Mouse (Mus musculus): Measurements from ENCODE around the gene Prdx3. TPM values are rescaled to one million over a fixed set of nuclear protein-coding genes. Genes with fewer than 3 reads are reported as not detected.

Prdx3 gene
- total RNA-seq (2021): 100 to 1,000 TPM; 367 to 384 TPM
- long read RNA-seq, experiment 1, transcript Prdx3-201 (7 exons, 1,478 nt): major isoform, 276 of 289 reads
- long read RNA-seq, experiment 1, partial matches to known transcripts: 5 of 289 reads
- long read RNA-seq, experiment 1, other reads (novel, unspliced or antisense): 8 of 289 reads
- long read RNA-seq, experiment 2, transcript Prdx3-201 (7 exons, 1,478 nt): major isoform, 417 of 435 reads
- long read RNA-seq, experiment 2, partial matches to known transcripts: 12 of 435 reads
- long read RNA-seq, experiment 2, other reads (novel, unspliced or antisense): 6 of 435 reads

DNA sequence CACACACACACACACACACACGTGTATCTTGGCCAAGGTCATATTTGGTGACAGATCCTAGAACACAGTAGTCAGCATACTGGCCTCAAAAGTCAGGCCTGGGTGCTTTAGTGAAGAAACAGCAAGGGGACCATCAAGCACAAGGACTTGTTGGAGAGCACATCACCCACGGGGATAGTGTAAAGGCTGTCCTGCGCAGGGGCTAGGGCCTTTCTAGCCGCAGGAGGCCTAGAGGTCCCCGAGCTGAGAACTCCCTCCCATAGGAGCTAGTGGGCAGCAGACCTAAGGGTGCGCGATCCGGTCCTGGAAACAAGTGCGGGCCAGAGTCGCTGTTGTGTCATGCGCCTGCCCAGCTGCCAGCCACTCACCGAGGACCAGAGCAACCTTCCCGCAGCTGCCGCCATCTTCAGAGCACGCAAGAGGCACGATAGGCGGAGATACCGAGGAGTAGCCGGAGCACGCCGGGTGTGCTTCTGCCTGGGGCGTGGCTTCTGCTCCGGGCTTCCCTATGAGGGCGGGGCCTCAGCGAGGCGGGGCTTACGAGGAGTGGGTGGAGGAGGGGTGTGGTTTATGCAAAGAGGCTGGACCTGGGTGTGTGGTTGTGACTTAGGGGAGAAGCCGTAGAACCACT, at the start of gene Prdx3:
Gene Prdx3 (minus strand): TSS at position 493 of the 631 bp plus-strand sequence.
- peak; percentile 89 to 95 for DNase-seq (ENCODE audit: low spot score in 2 of 2)

GRCm38 (mm10) chr19:60916869-60917570, 42.7 kb upstream of the Prdx3 start:
- no peak for DNase-seq (ENCODE audit: low spot score in 2 of 2)

GRCm38 (mm10) chr19:60915862-60916261, 41.5 kb upstream of the Prdx3 start:
- DNase-seq (ENCODE audit: low spot score in 2 of 2): no peak

DNA sequence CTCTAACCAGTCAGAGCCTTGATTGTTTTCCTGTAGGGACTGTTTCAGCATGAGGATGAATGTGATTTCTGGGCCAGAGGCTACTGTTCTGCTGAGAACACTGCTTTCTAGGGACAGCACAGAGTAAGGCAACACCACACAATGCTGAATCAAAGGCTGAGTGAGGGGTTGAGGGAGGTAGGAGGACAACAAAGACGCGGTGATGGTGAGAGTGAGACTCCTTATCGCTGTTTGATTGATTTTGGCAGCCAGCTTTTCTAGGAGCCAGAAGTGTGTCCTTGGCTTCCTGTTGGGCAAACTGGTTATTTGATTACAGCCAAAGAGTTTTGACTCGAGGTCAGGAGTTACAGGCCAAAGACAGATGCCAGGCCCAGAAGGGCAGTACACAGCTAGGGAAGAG, 40.9 kb upstream of the Prdx3 start:
- DNase-seq (ENCODE audit: low spot score in 2 of 2): no peak

- no peak for DNase-seq (ENCODE audit: low spot score in 2 of 2)
Measured at GRCm38 (mm10) chr19:60911653-60912052, 37.3 kb upstream of the Prdx3 start.

GRCm38 (mm10) chr19:60910304-60910703, 35.9 kb upstream of the Prdx3 start:
- DNase-seq (ENCODE audit: low spot score in 2 of 2): no peak

- no peak for DNase-seq (ENCODE audit: low spot score in 2 of 2)
Measured at GRCm38 (mm10) chr19:60905477-60905876, 31.1 kb upstream of the Prdx3 start.

- DNase-seq (ENCODE audit: low spot score in 2 of 2): no peak
Measured at GRCm38 (mm10) chr19:60903971-60904370, 29.6 kb upstream of the Prdx3 start.

DNA sequence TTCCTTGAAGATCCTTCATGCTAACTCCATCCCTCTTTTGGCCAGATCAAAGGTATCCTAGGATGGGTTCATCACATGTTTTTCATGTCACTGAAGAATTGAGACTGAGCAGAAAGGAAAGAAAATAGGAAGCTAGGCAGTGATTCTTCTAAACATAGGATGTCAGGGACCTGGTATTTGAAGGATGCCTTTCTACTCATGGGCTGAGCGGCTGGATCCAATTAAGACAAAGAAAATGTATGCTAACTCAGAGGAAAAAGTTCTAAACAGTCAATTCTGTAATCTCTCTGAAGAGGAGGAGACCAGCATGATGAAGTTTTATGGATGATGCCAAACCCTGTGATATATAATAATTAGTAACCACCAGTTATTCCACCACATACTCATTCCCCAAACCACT, 28.8 kb upstream of the Prdx3 start:
- no peak for DNase-seq (ENCODE audit: low spot score in 2 of 2)

GRCm38 (mm10) chr19:60895251-60895880, 21.0 kb upstream of the Prdx3 start:
- DNase-seq (ENCODE audit: low spot score in 2 of 2): no peak

DNA sequence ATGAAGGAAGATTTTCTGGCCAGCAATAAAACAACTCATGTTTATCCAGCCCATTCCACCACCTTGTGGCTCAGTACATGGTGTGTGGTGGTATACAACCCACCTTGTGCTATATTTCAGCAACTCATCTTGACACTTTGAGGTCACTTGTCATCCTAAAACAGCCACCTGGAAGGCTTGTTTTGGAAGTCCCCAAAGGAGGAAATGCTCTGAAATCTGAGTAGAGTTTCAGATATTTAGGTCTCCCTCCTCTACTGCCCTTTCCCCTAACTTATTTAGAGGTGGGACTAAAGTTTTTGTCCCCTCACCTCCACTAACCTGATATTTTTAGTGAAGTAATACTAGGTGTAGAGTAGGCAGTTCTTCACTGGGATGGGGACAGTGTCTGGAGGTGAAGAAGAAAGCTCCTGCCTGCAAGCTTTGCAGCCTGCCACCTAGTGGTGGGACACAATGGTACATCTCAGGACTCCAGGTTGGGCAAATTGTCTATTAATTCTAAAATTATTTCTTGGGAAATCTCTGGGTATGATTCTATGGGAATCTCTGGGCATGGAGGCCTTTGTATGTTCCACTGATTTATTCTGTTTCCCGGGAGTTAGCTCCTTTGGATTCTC, 17.7 kb upstream of the Prdx3 start:
- peak in 1 of 2 experiments; percentile 50 for DNase-seq (ENCODE audit: low spot score in 2 of 2)

DNA sequence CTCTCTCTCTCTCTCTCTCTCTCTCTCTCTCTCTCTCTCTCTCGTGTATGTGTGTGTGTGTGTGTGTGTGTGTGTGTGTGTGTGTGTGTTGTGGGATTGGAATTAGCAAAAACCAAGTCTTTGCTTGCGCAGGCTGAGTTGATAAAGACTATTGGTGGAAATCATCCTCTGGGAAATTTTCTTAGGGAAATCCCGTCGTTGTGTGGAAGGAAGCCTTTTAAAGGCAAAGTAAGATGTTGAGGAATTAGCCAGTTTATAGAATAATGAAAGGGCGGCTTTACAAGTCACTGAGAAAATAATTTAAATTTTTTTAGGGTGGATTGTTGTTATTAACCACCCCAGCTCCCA, 16.7 kb upstream of the Prdx3 start:
- DNase-seq (ENCODE audit: low spot score in 2 of 2): no peak

GRCm38 (mm10) chr19:60890391-60891122, 16.2 kb upstream of the Prdx3 start:
- DNase-seq (ENCODE audit: low spot score in 2 of 2): peak in 1 of 2 experiments; percentile 19

DNA sequence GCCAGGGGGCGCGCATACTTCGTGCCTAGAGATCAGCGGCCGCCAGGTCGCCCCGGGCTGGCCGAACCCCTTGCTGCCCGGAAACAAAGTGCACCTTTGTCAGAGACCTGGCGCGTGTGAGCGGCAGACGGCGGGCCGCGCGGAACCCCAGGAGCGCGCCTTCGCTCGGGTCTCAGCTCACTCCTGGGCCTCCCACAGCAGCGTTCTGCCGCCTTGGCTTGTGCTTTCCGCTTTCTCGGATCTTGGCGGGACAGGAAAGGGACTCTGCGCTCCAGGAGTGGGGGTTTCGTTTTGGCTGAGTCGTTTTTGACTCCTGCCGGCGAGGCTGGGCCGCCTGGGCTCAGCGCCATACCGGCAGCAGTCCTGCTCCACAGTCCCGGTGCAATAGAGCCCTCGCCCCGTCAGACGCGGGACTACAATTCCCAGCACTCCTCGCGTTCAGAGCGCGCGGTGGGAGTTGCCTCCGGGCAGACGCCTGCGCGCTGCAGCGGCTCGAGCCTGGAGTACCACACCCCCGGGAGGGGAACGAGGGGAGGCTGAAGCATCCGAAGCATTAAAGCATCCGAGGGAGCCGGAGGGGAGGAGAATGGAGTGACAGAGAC, 15.5 kb upstream of the Prdx3 start, which contains the start of gene Grk5:
Gene Grk5 (plus strand): TSS at position 36 of the 602 bp plus-strand sequence.
- peak; percentile 81 to 87 for DNase-seq (ENCODE audit: low spot score in 2 of 2)

- peak; percentile 5 to 27 for DNase-seq (ENCODE audit: low spot score in 2 of 2)
Measured at GRCm38 (mm10) chr19:60889101-60889713, 14.9 kb upstream of the Prdx3 start.

DNA sequence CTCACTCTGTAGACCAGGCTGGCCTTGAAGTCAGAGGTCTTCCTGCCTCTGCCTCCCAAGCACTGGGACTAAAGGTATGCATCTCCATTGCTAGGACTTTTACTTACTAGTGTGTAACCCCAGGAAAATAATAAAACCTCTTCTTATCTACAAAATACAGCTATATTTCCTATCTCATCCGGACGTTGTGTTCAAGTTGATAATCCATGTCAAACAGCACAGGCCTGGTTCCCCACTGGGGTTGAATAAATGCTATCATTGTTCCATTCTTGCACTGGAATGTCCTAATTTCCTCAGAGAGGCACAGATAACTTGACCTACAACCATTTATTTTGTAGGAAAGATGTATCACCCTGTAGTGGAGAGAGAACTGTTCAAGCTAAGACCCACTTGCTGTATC, 13.3 kb upstream of the Prdx3 start:
- DNase-seq (ENCODE audit: low spot score in 2 of 2): no peak

GRCm38 (mm10) chr19:60883129-60883528, 8.8 kb upstream of the Prdx3 start:
- DNase-seq (ENCODE audit: low spot score in 2 of 2): no peak

- peak; percentile 22 to 31 for DNase-seq (ENCODE audit: low spot score in 2 of 2)
Measured at GRCm38 (mm10) chr19:60873501-60873900, 855 bp downstream of the Prdx3 start.

DNA sequence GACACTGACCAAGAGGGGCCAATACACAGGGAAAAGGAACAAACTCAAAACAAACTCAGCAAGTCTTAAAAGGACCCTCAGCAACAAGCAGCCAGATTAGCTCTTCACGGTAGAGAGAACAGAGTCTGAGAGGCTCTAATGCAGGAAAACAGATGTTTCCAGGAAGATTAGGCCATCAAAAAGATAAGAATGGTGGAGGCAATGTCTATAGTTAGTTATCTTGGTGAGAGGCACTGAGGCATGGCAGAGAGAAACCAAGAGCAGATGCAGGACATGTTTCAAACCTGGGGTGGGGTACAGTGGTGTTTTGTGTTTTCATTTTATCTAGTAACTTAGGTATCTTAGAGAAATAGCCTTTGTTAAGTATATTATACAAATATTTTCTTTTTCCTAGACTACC, 2.1 kb downstream of the Prdx3 start:
- DNase-seq (ENCODE audit: low spot score in 2 of 2): no peak

- DNase-seq (ENCODE audit: low spot score in 2 of 2): no peak
Measured at GRCm38 (mm10) chr19:60871366-60871765, 3.0 kb downstream of the Prdx3 start.

Data from adrenal gland, postnatal 4 days (tissue).